ENCODE assay signal across 8 mouse cellular contexts in the genomic region with DNA sequence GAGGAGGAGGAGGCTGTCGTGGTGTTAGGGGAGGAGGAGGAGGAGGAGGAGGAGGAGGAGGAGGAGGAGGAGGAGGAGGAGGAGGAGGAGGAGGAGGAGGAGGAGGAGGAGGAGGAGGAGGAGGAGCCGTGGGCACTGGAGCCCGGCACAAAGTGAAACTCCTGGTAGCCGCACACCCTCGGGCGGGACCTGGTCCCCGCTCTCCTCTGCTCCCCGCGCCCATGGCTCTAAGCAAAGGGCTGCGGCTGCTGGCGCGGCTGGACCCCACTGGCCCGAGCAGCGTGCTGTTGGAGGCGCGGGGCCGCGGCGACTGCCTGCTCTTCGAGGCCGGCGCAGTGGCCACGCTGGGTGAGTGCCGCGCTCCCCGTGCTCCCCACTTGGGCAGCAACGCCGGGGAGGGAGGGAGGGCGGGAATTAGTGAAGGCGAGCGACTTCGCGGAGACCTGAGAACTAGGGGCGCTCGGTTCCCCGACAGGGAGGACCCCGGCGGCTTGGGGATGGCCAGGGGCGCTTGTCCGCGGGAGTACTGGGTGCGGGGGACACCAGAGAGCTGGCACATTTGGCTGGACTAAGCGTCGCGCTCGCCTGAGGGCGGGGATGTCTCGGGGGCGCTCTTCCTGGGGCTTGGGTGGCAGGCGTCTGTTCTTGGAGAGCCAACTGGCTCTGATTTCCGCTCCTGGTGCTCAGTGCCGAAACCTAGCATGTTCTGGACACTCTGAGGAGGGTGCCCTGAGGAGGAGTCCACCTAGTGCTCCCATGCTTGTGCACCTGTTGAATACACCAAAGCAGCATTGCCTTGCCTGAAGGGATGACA. TPM values are rescaled to one million over a fixed set of nuclear protein-coding genes. Genes with fewer than 3 reads are reported as not detected.
DNase-seq lines count a peak whose midpoint lies in the region; ATAC-seq and TF ChIP-seq lines count a peak whose summit lies in the region.

TSS of gene Synj2 (plus strand) at position 51 of the 814 bp plus-strand sequence.

- no peaks in the 10 kb centered on the region for H3K36me3 ChIP-seq in C2C12 (ENCODE audit: control insufficient read depth, insufficient read depth)
- no peaks in the 10 kb centered on the region for H3K36me3 ChIP-seq in embryonic facial prominence, embryonic 13.5 days
- no peaks in the 10 kb centered on the region for H3K36me3 ChIP-seq in heart, embryonic 13.5 days
- H3K36me3 ChIP-seq in kidney, postnatal 0 days (ENCODE audit: insufficient read depth, low read length), result no peaks in the 10 kb centered on the region
- H3K36me3 ChIP-seq in liver, embryonic 14.5 days (replicated peaks; ENCODE audit: control insufficient read depth, insufficient read depth, low read depth), result no peaks in the 10 kb centered on the region

- H3K9me3 ChIP-seq in embryonic facial prominence, embryonic 13.5 days, result no peaks in the 10 kb centered on the region
- no peaks in the 10 kb centered on the region for H3K9me3 ChIP-seq in heart, embryonic 13.5 days
- no peaks in the 10 kb centered on the region for H3K9me3 ChIP-seq in kidney, postnatal 0 days (replicated peaks; ENCODE audit: low read length)
- H3K9me3 ChIP-seq in liver, embryonic 14.5 days (ENCODE audit: control insufficient read depth, low read length), result no peaks in the 10 kb centered on the region

- peak within 1 kb of the TSS; percentile 75 for H3K9ac ChIP-seq in embryonic facial prominence, embryonic 13.5 days
- H3K9ac ChIP-seq in heart, embryonic 13.5 days, result peak within 1 kb of the TSS; percentile 90
- peak within 1 kb of the TSS; percentile 52 for H3K9ac ChIP-seq in kidney, postnatal 0 days (ENCODE audit: low read depth, low read length)
- H3K9ac ChIP-seq in liver, embryonic 14.5 days (replicated peaks), result peak within 1 kb of the TSS; percentile 58

- H3K27me3 ChIP-seq in C2C12 (ENCODE audit: control insufficient read depth, insufficient read depth, insufficient read length), result no peaks in the 10 kb centered on the region
- H3K27me3 ChIP-seq in embryonic facial prominence, embryonic 13.5 days, result peaks cover 30% of the 10 kb centered on the region
- peaks cover 11% of the 10 kb centered on the region for H3K27me3 ChIP-seq in heart, embryonic 13.5 days (replicated peaks)
- H3K27me3 ChIP-seq in kidney, postnatal 0 days (ENCODE audit: insufficient read depth, low read length), result no peaks in the 10 kb centered on the region
- H3K27me3 ChIP-seq in liver, embryonic 14.5 days (ENCODE audit: control insufficient read depth, insufficient read depth, low read length), result peaks cover 15% of the 10 kb centered on the region

- TF ChIP-seq CTCF in C2C12 (IDR thresholded peaks at IDR 0.05; ENCODE audit: control insufficient read depth, insufficient read depth, insufficient read length), result no peak
- no peak for TF ChIP-seq CTCF in kidney, postnatal 0 days (IDR thresholded peaks at IDR 0.05; ENCODE audit: low read depth)
- no peak for TF ChIP-seq CTCF in liver, embryonic 14.5 days (IDR thresholded peaks at IDR 0.05; ENCODE audit: low read depth)

- peak within 1 kb of the TSS; percentile 59 for H3K4me3 ChIP-seq in C2C12 (ENCODE audit: insufficient read depth, poor library complexity, severe bottlenecking)
- H3K4me3 ChIP-seq in embryonic facial prominence, embryonic 13.5 days, result peak within 1 kb of the TSS; percentile 66
- H3K4me3 ChIP-seq in heart, embryonic 13.5 days, result peak within 1 kb of the TSS; percentile 82
- peak within 1 kb of the TSS; percentile 59 for H3K4me3 ChIP-seq in kidney, postnatal 0 days (replicated peaks; ENCODE audit: low read depth, low read length)
- peak within 1 kb of the TSS; percentile 68 to 70 for H3K4me3 ChIP-seq in liver, embryonic 14.5 days (ENCODE audit: insufficient read depth in 1 of 2, low read depth in 2 of 2, low read length in 2 of 2)

- no peak for ATAC-seq in embryonic facial prominence, embryonic 13.5 days (ENCODE audit: insufficient number of reproducible peaks, insufficient read depth, low FRiP score, low TSS enrichment, low read depth)
- ATAC-seq in heart, embryonic 13.5 days (ENCODE audit: extremely low read depth, insufficient number of reproducible peaks, low FRiP score, low TSS enrichment), result peak; percentile 49; the same call in 1 of the 2 replicates
- peak; percentile 64 for ATAC-seq in kidney, postnatal 0 days (replicated peaks; ENCODE audit: low FRiP score, low read depth)
- peak; percentile 65; the same call in 1 of the 2 replicates for ATAC-seq in liver, embryonic 14.5 days (ENCODE audit: insufficient read depth)

- peak within 1 kb of the TSS; percentile 86 for H3K4me2 ChIP-seq in embryonic facial prominence, embryonic 13.5 days
- peak within 1 kb of the TSS; percentile 86 for H3K4me2 ChIP-seq in heart, embryonic 13.5 days
- H3K4me2 ChIP-seq in kidney, postnatal 0 days (ENCODE audit: low read length), result peak within 1 kb of the TSS; percentile 65
- H3K4me2 ChIP-seq in liver, embryonic 14.5 days (ENCODE audit: low read depth), result peak within 1 kb of the TSS; percentile 74

- peaks cover 10% of the 10 kb centered on the region for H3K4me1 ChIP-seq in embryonic facial prominence, embryonic 13.5 days
- H3K4me1 ChIP-seq in heart, embryonic 13.5 days, result peaks cover 16% of the 10 kb centered on the region
- no peaks in the 10 kb centered on the region for H3K4me1 ChIP-seq in kidney, postnatal 0 days (replicated peaks; ENCODE audit: insufficient read depth, low read length)
- peaks cover 0 to 6% of the 10 kb centered on the region in 2 experiments; a peak in 2 of 4 replicates for H3K4me1 ChIP-seq in liver, embryonic 14.5 days (replicated peaks; ENCODE audit: control insufficient read depth in 2 of 2, insufficient read depth in 2 of 2, low read length in 1 of 2)

- under 1% methylated on average over 50 of the region's 52 CpGs for WGBS in embryonic facial prominence, embryonic 13.5 days
- WGBS in heart, embryonic 13.5 days, result under 1% methylated on average over 47 of the region's 52 CpGs
- WGBS in kidney, postnatal 0 days, result 1% methylated on average over 48 of the region's 52 CpGs
- WGBS in liver, embryonic 14.5 days (ENCODE audit: insufficient replicate concordance), result 2% methylated on average over 42 of the region's 52 CpGs

- H3K27ac ChIP-seq in embryonic facial prominence, embryonic 13.5 days, result no peak within 1 kb of the TSS
- H3K27ac ChIP-seq in heart, embryonic 13.5 days (replicated peaks), result peak within 1 kb of the TSS; percentile 58
- peak within 1 kb of the TSS; percentile 68; the same call in 1 of the 2 replicates for H3K27ac ChIP-seq in kidney, postnatal 0 days
- H3K27ac ChIP-seq in liver, embryonic 14.5 days, result no peak within 1 kb of the TSS

- no peak for TF ChIP-seq EP300 in liver, embryonic 14.5 days (IDR thresholded peaks at IDR 0.05; ENCODE audit: low read depth)

- peak within 1 kb of the TSS; percentile 90 for H3ac ChIP-seq in C2C12 (ENCODE audit: control insufficient read depth, insufficient read length, low read depth)

- H3K79me3 ChIP-seq in C2C12 (ENCODE audit: low read depth), result peaks cover 43% of the 10 kb centered on the region

- peak; percentile 89 for DNase-seq in adrenal gland, adult 2 months
- DNase-seq in kidney, postnatal 0 days (ENCODE audit: low spot score), result peak; percentile 60
- DNase-seq in liver, embryonic 14.5 days (ENCODE audit: low read depth in 3 of 3, low spot score in 3 of 3), result no peak
- DNase-seq in neural tube, embryonic 10.5 days (ENCODE audit: extremely low spot score, low spot score), result peak; percentile 69
- DNase-seq in thymus, postnatal 10 days (ENCODE audit: low spot score in 2 of 2), result peak; percentile 16 to 34

- peaks cover 52% of the 10 kb centered on the region for H3K79me2 ChIP-seq in C2C12 (ENCODE audit: control insufficient read depth, insufficient read depth)

TF ChIP-seq in C2C12, 6 proteins besides CTCF, POLR2A, EP300 and RAD21:
- no peak for TF ChIP-seq CEBPB (IDR thresholded peaks at IDR 0.05; ENCODE audit: low read depth)
- TF ChIP-seq MAX (IDR thresholded peaks at IDR 0.05), result no peak
- TF ChIP-seq MYOD1 (IDR thresholded peaks at IDR 0.05; ENCODE audit: control insufficient read depth, insufficient read length, low read depth), result no peak

RNA-seq across cellular contexts. Expression of gene Synj2, which starts in this region (rescaled TPM):
- 30.9 TPM for polyA plus RNA-seq in C2C12 (2012; fragmentation: generic; extraction: Trizol)
- 10 to 100 TPM in 1 of 2 experiments, 1 to 10 TPM in 1; 9.7 to 18.3 TPM for total RNA-seq in adrenal gland, adult 2 months (2021)
- 3.6 and 4.6 TPM in 2 replicates for polyA plus RNA-seq in adrenal gland, adult 2 months (2012; rRNA removed)
- polyA plus RNA-seq in embryonic facial prominence, embryonic 13.5 days (2015; fragmentation: Nextera tagmentation; extraction: Ambion mirVana), result 2.5 and 2.9 TPM in 2 replicates
- polyA plus RNA-seq in heart, embryonic 13.5 days (2015; fragmentation: Nextera tagmentation; extraction: Ambion mirVana), result 3.0 and 3.1 TPM in 2 replicates
- 2.4 and 3.7 TPM in 2 replicates for polyA plus RNA-seq in kidney, postnatal 0 days (2015; fragmentation: Nextera tagmentation; extraction: Ambion mirVana)
- 1.3 and 1.9 TPM in 2 replicates for polyA plus RNA-seq in liver, embryonic 14.5 days (2012; rRNA removed)
- 1.6 TPM in 2 replicates for polyA plus RNA-seq in liver, embryonic 14.5 days (2014; fragmentation: Nextera tagmentation; extraction: Ambion mirVana)

Comparison
In these comparisons a context has a peak if more than half of its experiments do, and no peak if none do; other contexts are left out.
1. DNase-seq: peak in adrenal gland, adult 2 months (single experiment), kidney, postnatal 0 days (single experiment), neural tube, embryonic 10.5 days (single experiment) and thymus, postnatal 10 days (2 of 2); none in liver, embryonic 14.5 days (0 of 3).
2. H3K27ac ChIP-seq: peak in heart, embryonic 13.5 days (single experiment) and kidney, postnatal 0 days (single experiment); none in embryonic facial prominence, embryonic 13.5 days (single experiment) and liver, embryonic 14.5 days (single experiment).
3. Peak in every context shown above with its lines, with median percentiles within 50 percentile points of each other: H3K4me3 ChIP-seq, H3K4me2 ChIP-seq and H3K9ac ChIP-seq.